Mouse (Mus musculus) C2C12 (cell line): ENCODE results near the gene Aff3.

Experiments used
- CTCF ChIP-seq: IDR thresholded peaks from one replicate; pipeline ENCODE4 v1.5.1; 2011; ENCODE audit not compliant: control insufficient read depth, insufficient read depth, insufficient read length
- FOSL1 ChIP-seq: IDR thresholded peaks from one replicate; pipeline ENCODE4 v1.8.0; 2011; ENCODE audit warnings: mild to moderate bottlenecking, low read length; ENCODE audit not compliant: poor library complexity, insufficient read depth, severe bottlenecking
- USF1 ChIP-seq: IDR thresholded peaks from one replicate; pipeline ENCODE4 v1.6.1; 2011; ENCODE audit warnings: low read depth, mild to moderate bottlenecking, control low read depth, moderate library complexity

DNA sequence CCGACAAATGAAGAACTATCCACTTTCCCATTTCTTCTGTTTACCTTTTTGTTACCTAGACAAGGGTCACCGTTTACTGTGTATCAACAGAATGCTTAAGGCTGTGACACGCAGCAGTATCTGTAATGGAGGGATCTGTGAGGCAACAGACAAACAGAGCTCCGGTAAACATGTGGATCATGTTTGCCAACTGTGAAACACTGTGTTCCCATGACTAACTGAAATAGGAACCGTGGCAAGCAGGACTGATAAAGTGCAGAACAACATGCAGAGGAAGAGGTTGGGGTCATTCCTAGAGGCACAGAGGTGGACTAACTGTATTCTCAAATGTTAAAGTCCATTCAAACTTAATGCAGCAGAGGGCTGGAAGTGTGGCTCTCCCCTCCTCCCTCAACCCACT, 138.2 kb downstream of the Aff3 start:
- TF ChIP-seq CTCF (no peak), FOSL1 (no peak), USF1 (no peak)
